Mouse (Mus musculus): Measurements from ENCODE around the gene Zbed6. TPM values are rescaled to one million over a fixed set of nuclear protein-coding genes. Genes with fewer than 3 reads are reported as not detected.
"Not testable (repeated sequence)": the region's sequence is repeated elsewhere in the genome, so short reads cannot be mapped to it uniquely, and the experiment has no call there.

Zbed6 gene
- polyA plus RNA-seq, 1 experiment from 2014 or later, result not detected

- WGBS, result 67% methylated on average over 7 of the region's 7 CpGs
- H3K9me3 ChIP-seq (replicated peaks; ENCODE audit: control insufficient read depth, low read length), result no peaks in the 10 kb centered on the region
- no peak overlapping the region for H3K9ac ChIP-seq (ENCODE audit: low read length)
- H3K4me2 ChIP-seq (ENCODE audit: low read depth, low read length), result no peak overlapping the region
- H3K4me3 ChIP-seq (replicated peaks; ENCODE audit: low read length), result no peak overlapping the region
- peaks cover 8% of the 10 kb centered on the region; the same call in 1 of the 2 replicates for H3K4me1 ChIP-seq (ENCODE audit: control insufficient read depth, insufficient read depth, low read length)
- H3K27ac ChIP-seq (ENCODE audit: low read length), result no peak overlapping the region
- H3K36me3 ChIP-seq (ENCODE audit: control insufficient read depth, insufficient read depth, low read length), result no peaks in the 10 kb centered on the region
- no peak for ATAC-seq (ENCODE audit: insufficient read depth, low FRiP score)
- H3K27me3 ChIP-seq (ENCODE audit: control insufficient read depth, insufficient read depth, low read length), result no peaks in the 10 kb centered on the region
These were observed 7.0 kb upstream of the Zbed6 start for GRCm38 (mm10) chr1:133667721-133668120.

- H3K27ac ChIP-seq (ENCODE audit: low read length); H3K36me3 ChIP-seq (ENCODE audit: control insufficient read depth, insufficient read depth, low read length); H3K4me2 ChIP-seq (ENCODE audit: low read depth, low read length); H3K4me1 ChIP-seq (ENCODE audit: control insufficient read depth, insufficient read depth, low read length); H3K9me3 ChIP-seq (replicated peaks; ENCODE audit: control insufficient read depth, low read length); ATAC-seq (ENCODE audit: insufficient read depth, low FRiP score); H3K27me3 ChIP-seq (ENCODE audit: control insufficient read depth, insufficient read depth, low read length); H3K4me3 ChIP-seq (replicated peaks; ENCODE audit: low read length); H3K9ac ChIP-seq (ENCODE audit: low read length): not testable (repeated sequence)
- WGBS, result 86% methylated on average over 7 of the region's 8 CpGs
These were observed 5.0 kb upstream of the Zbed6 start for GRCm38 (mm10) chr1:133665713-133666112.

- WGBS, result 60% methylated on average over 11 of the region's 11 CpGs
- no peak for ATAC-seq (ENCODE audit: insufficient read depth, low FRiP score)
- Histone ChIP-seq H3K27me3 (ENCODE audit: control insufficient read depth, insufficient read depth, low read length) (no peaks in the 10 kb centered on the region), H3K27ac (ENCODE audit: low read length) (peak overlapping the region; percentile 68), H3K4me2 (ENCODE audit: low read depth, low read length) (no peak overlapping the region), H3K9ac (ENCODE audit: low read length) (0 out of 2 replicates have a peak overlapping the region, but pooled peaks have one; percentile 3), H3K9me3 (replicated peaks; ENCODE audit: control insufficient read depth, low read length) (no peaks in the 10 kb centered on the region), H3K4me1 (ENCODE audit: control insufficient read depth, insufficient read depth, low read length) (peaks cover 14% of the 10 kb centered on the region), H3K36me3 (ENCODE audit: control insufficient read depth, insufficient read depth, low read length) (no peaks in the 10 kb centered on the region), H3K4me3 (replicated peaks; ENCODE audit: low read length) (no peak overlapping the region)
These were observed 3.7 kb upstream of the Zbed6 start for GRCm38 (mm10) chr1:133664203-133664970.

GRCm38 (mm10) chr1:133663427-133663826 lies 2.7 kb upstream of the Zbed6 start:
- no peaks in the 10 kb centered on the region for H3K36me3 ChIP-seq (ENCODE audit: control insufficient read depth, insufficient read depth, low read length)
- 40% methylated on average over 4 of the region's 4 CpGs for WGBS
- no peak overlapping the region for H3K4me3 ChIP-seq (replicated peaks; ENCODE audit: low read length)
- H3K9ac ChIP-seq (ENCODE audit: low read length), result no peak overlapping the region
- H3K27ac ChIP-seq (ENCODE audit: low read length), result peak overlapping the region; percentile 68
- H3K4me2 ChIP-seq (ENCODE audit: low read depth, low read length), result no peak overlapping the region
- peaks cover 23% of the 10 kb centered on the region for H3K4me1 ChIP-seq (ENCODE audit: control insufficient read depth, insufficient read depth, low read length)
- H3K27me3 ChIP-seq (ENCODE audit: control insufficient read depth, insufficient read depth, low read length), result no peaks in the 10 kb centered on the region
- 0 out of 2 replicates have a peak, but pooled peaks have one; percentile 21 for ATAC-seq (ENCODE audit: insufficient read depth, low FRiP score)
- no peaks in the 10 kb centered on the region for H3K9me3 ChIP-seq (replicated peaks; ENCODE audit: control insufficient read depth, low read length)

- H3K4me2 ChIP-seq (ENCODE audit: low read depth, low read length), result no peak overlapping the region
- no peaks in the 10 kb centered on the region for H3K27me3 ChIP-seq (ENCODE audit: control insufficient read depth, insufficient read depth, low read length)
- H3K36me3 ChIP-seq (ENCODE audit: control insufficient read depth, insufficient read depth, low read length), result 0 out of 2 replicates have a peak, but pooled peaks cover under 1% of the 10 kb centered on the region
- no peak overlapping the region for H3K9ac ChIP-seq (ENCODE audit: low read length)
- peaks cover 28% of the 10 kb centered on the region for H3K4me1 ChIP-seq (ENCODE audit: control insufficient read depth, insufficient read depth, low read length)
- ATAC-seq (ENCODE audit: insufficient read depth, low FRiP score), result no peak
- H3K27ac ChIP-seq (ENCODE audit: low read length), result peak overlapping the region; percentile 68
- whole genome bisulfite sequencing, result 94% methylated on average over 7 of the region's 7 CpGs
- H3K9me3 ChIP-seq (replicated peaks; ENCODE audit: control insufficient read depth, low read length), result no peaks in the 10 kb centered on the region
- H3K4me3 ChIP-seq (replicated peaks; ENCODE audit: low read length), result no peak overlapping the region
These were observed 2.3 kb upstream of the Zbed6 start for GRCm38 (mm10) chr1:133662941-133663340.

GRCm38 (mm10) chr1:133661203-133661933 lies 683 bp upstream of the Zbed6 start, which contains the start of gene Gm38394:
Gene Gm38394 (minus strand): TSS chr1:133661318.
- Histone ChIP-seq H3K27me3 (ENCODE audit: control insufficient read depth, insufficient read depth, low read length) (no peaks in the 10 kb centered on the region), H3K4me3 (replicated peaks; ENCODE audit: low read length) (peak within 1 kb of the TSS; percentile 58), H3K27ac (ENCODE audit: low read length) (peak within 1 kb of the TSS; percentile 95), H3K36me3 (ENCODE audit: control insufficient read depth, insufficient read depth, low read length) (peaks cover 8% of the 10 kb centered on the region; the same call in 1 of the 2 replicates), H3K4me1 (ENCODE audit: control insufficient read depth, insufficient read depth, low read length) (peaks cover 41% of the 10 kb centered on the region), H3K4me2 (ENCODE audit: low read depth, low read length) (peak within 1 kb of the TSS; percentile 75), H3K9me3 (replicated peaks; ENCODE audit: control insufficient read depth, low read length) (no peaks in the 10 kb centered on the region), H3K9ac (ENCODE audit: low read length) (peak within 1 kb of the TSS; percentile 95)
- ATAC-seq (ENCODE audit: insufficient read depth, low FRiP score), result peak; percentile 98
- 2% methylated on average over 26 of the region's 26 CpGs for WGBS

GRCm38 (mm10) chr1:133658878-133659277 lies 1.8 kb downstream of the Zbed6 start:
- WGBS, result 74% methylated on average over 3 of the region's 3 CpGs
- peaks cover 40% of the 10 kb centered on the region for H3K4me1 ChIP-seq (ENCODE audit: control insufficient read depth, insufficient read depth, low read length)
- no peaks in the 10 kb centered on the region for H3K27me3 ChIP-seq (ENCODE audit: control insufficient read depth, insufficient read depth, low read length)
- ATAC-seq (ENCODE audit: insufficient read depth, low FRiP score), result no peak
- H3K36me3 ChIP-seq (ENCODE audit: control insufficient read depth, insufficient read depth, low read length), result peaks cover 9% of the 10 kb centered on the region
- H3K27ac ChIP-seq (ENCODE audit: low read length), result no peak overlapping the region
- no peak overlapping the region for H3K4me3 ChIP-seq (replicated peaks; ENCODE audit: low read length)
- H3K9ac ChIP-seq (ENCODE audit: low read length), result no peak overlapping the region
- no peaks in the 10 kb centered on the region for H3K9me3 ChIP-seq (replicated peaks; ENCODE audit: control insufficient read depth, low read length)
- peak overlapping the region; percentile 16; the same call in 1 of the 2 replicates for H3K4me2 ChIP-seq (ENCODE audit: low read depth, low read length)

- Histone ChIP-seq H3K4me2 (ENCODE audit: low read depth, low read length) (peak overlapping the region; percentile 30), H3K27ac (ENCODE audit: low read length) (no peak overlapping the region; the same call in 1 of the 2 replicates), H3K4me3 (replicated peaks; ENCODE audit: low read length) (peak overlapping the region; percentile 6; the same call in 1 of the 2 replicates), H3K9me3 (replicated peaks; ENCODE audit: control insufficient read depth, low read length) (no peaks in the 10 kb centered on the region), H3K27me3 (ENCODE audit: control insufficient read depth, insufficient read depth, low read length) (no peaks in the 10 kb centered on the region), H3K36me3 (ENCODE audit: control insufficient read depth, insufficient read depth, low read length) (peaks cover 12% of the 10 kb centered on the region), H3K9ac (ENCODE audit: low read length) (peak overlapping the region; percentile 31; the same call in 1 of the 2 replicates), H3K4me1 (ENCODE audit: control insufficient read depth, insufficient read depth, low read length) (peaks cover 39% of the 10 kb centered on the region)
- WGBS, result 43% methylated on average over 5 of the region's 5 CpGs
- ATAC-seq (ENCODE audit: insufficient read depth, low FRiP score), result no peak
These were observed 3.9 kb downstream of the Zbed6 start for GRCm38 (mm10) chr1:133656811-133657210.

GRCm38 (mm10) chr1:133653033-133653432 lies 7.7 kb downstream of the Zbed6 start:
- no peak overlapping the region for H3K4me3 ChIP-seq (replicated peaks; ENCODE audit: low read length)
- no peaks in the 10 kb centered on the region for H3K27me3 ChIP-seq (ENCODE audit: control insufficient read depth, insufficient read depth, low read length)
- ATAC-seq (ENCODE audit: insufficient read depth, low FRiP score), result no peak
- H3K9ac ChIP-seq (ENCODE audit: low read length), result no peak overlapping the region
- WGBS, result 94% methylated on average over 1 of the region's 1 CpGs
- no peaks in the 10 kb centered on the region for H3K9me3 ChIP-seq (replicated peaks; ENCODE audit: control insufficient read depth, low read length)
- no peak overlapping the region for H3K27ac ChIP-seq (ENCODE audit: low read length)
- no peak overlapping the region for H3K4me2 ChIP-seq (ENCODE audit: low read depth, low read length)
- H3K36me3 ChIP-seq (ENCODE audit: control insufficient read depth, insufficient read depth, low read length), result peaks cover 12% of the 10 kb centered on the region
- H3K4me1 ChIP-seq (ENCODE audit: control insufficient read depth, insufficient read depth, low read length), result peaks cover 20% of the 10 kb centered on the region

Data from stomach, embryonic 16.5 days (tissue).